Mouse (Mus musculus) thymus, adult 2 months (tissue): Measurements from ENCODE around the gene Rap1gap. TPM values are rescaled to one million over a fixed set of nuclear protein-coding genes. Genes with fewer than 3 reads are reported as not detected.

Experiments
- DNase-seq: peaks from one replicate; pipeline ENCODE4 v3.0.0; 2021
- H3K27ac ChIP-seq: fragments of 200-500 bp; 2 replicates; pipeline ENCODE4 v1.5.1; 2012; ENCODE audit warnings: low read length, control low read depth; ENCODE audit not compliant: control insufficient read depth, insufficient read depth
- H3K27me3 ChIP-seq: fragments of 200-500 bp; 2 replicates; pipeline ENCODE4 v1.6.1; 2012; ENCODE audit warnings: mild to moderate bottlenecking, low read length, moderate library complexity, mixed read lengths; ENCODE audit not compliant: control insufficient read depth, insufficient read depth
- H3K36me3 ChIP-seq: fragments of 200-500 bp; 2 replicates; pipeline ENCODE4 v1.6.1; 2012; ENCODE audit warnings: mild to moderate bottlenecking, low read length, moderate library complexity; ENCODE audit not compliant: control insufficient read depth, insufficient read depth
- H3K4me1 ChIP-seq: fragments of 200-500 bp; replicated peaks from 2 replicates; pipeline ENCODE4 v1.6.1; 2012; ENCODE audit warnings: low read length; ENCODE audit not compliant: control insufficient read depth, insufficient read depth
- H3K4me3 ChIP-seq: fragments of 200-500 bp; 2 replicates; pipeline ENCODE4 v1.5.1; 2012; ENCODE audit warnings: mild to moderate bottlenecking, low read length, control low read depth, moderate library complexity; ENCODE audit not compliant: control insufficient read depth, insufficient read depth
- CTCF ChIP-seq: fragments of 200-500 bp; IDR thresholded peaks from 2 replicates; pipeline ENCODE4 v1.5.1; 2012; ENCODE audit warnings: mild to moderate bottlenecking, control low read depth, low read length, moderate library complexity, borderline replicate concordance; ENCODE audit not compliant: control insufficient read depth, poor library complexity, insufficient read depth; ENCODE audit errors: extremely low read depth
- POLR2A ChIP-seq: fragments of 200-500 bp; IDR thresholded peaks from 2 replicates; pipeline ENCODE4 v1.6.1; 2012; ENCODE audit warnings: mild to moderate bottlenecking, low read length, control low read depth, moderate library complexity; ENCODE audit not compliant: control insufficient read depth, poor library complexity, insufficient read depth; ENCODE audit errors: extremely low read depth
- WGBS: fragments of 180-500 bp; shearing (Covaris S2); methylation state at CpG from one replicate; pipeline ENCODE4 v1.1.7; 2018; 5-methylcytosine and 5-hydroxymethylcytosine counted together
- polyA plus RNA-seq: library from polyadenylated mRNA; depleted of rRNA; stranded (reverse); fragments of >200 nt; gene quantifications from 2 replicates; pipeline ENCODE4 v1.2.3, GENCODE M21; 2012

Gene Rap1gap
- polyA plus RNA-seq, 1 experiment = 26.1 TPM

- Histone ChIP-seq H3K4me3 (no peak overlapping the region), H3K4me1 (no peaks in the 10 kb centered on the region), H3K36me3 (no peaks in the 10 kb centered on the region), H3K27ac (no peak overlapping the region), H3K27me3 (no peaks in the 10 kb centered on the region)
- WGBS = 76% methylated on average over 7 of the region's 7 CpGs
- TF ChIP-seq CTCF (no peak), POLR2A (no peak)
- no peak for DNase-seq
Observed at GRCm38 (mm10) chr4:137743791-137744190, 79.3 kb downstream of the Rap1gap start.

GRCm38 (mm10) chr4:137744433-137744918 lies 80.0 kb downstream of the Rap1gap start:
- TF ChIP-seq POLR2A (no peak), CTCF (peak; percentile 55; the same call in 1 of the 2 replicates)
- peak; percentile 25 for DNase-seq
- 67% methylated on average over 13 of the region's 13 CpGs for WGBS

GRCm38 (mm10) chr4:137747091-137747490 lies 82.6 kb downstream of the Rap1gap start:
- no peak for TF ChIP-seq POLR2A
- no peak for TF ChIP-seq CTCF
- 97% methylated on average over 9 of the region's 9 CpGs for WGBS
- Histone ChIP-seq H3K27ac (no peak overlapping the region), H3K4me3 (no peak overlapping the region), H3K4me1 (no peaks in the 10 kb centered on the region), H3K36me3 (no peaks in the 10 kb centered on the region), H3K27me3 (no peaks in the 10 kb centered on the region)
- no peak for DNase-seq

More at GRCm38 (mm10) chr4:137744433-137744918, 80.0 kb downstream of the Rap1gap start:
- H3K36me3 ChIP-seq = no peaks in the 10 kb centered on the region
- H3K27me3 ChIP-seq = no peaks in the 10 kb centered on the region
- H3K4me1 ChIP-seq = no peaks in the 10 kb centered on the region
- H3K27ac ChIP-seq = no peak overlapping the region
- no peak overlapping the region for H3K4me3 ChIP-seq

GRCm38 (mm10) chr4:137747590-137747989 lies 83.1 kb downstream of the Rap1gap start:
- WGBS = 91% methylated on average over 5 of the region's 5 CpGs
- Histone ChIP-seq H3K27me3 (no peaks in the 10 kb centered on the region), H3K27ac (no peak overlapping the region), H3K4me1 (no peaks in the 10 kb centered on the region), H3K4me3 (no peak overlapping the region), H3K36me3 (no peaks in the 10 kb centered on the region)
- TF ChIP-seq CTCF (no peak), POLR2A (no peak)
- DNase-seq = no peak

- H3K4me3 ChIP-seq = no peak overlapping the region
- H3K36me3 ChIP-seq = no peaks in the 10 kb centered on the region
- no peaks in the 10 kb centered on the region for H3K27me3 ChIP-seq
- TF ChIP-seq CTCF (no peak), POLR2A (no peak)
- no peaks in the 10 kb centered on the region for H3K4me1 ChIP-seq
- WGBS = 8% methylated on average over 4 of the region's 4 CpGs
- no peak for DNase-seq
- H3K27ac ChIP-seq = no peak overlapping the region
Observed at GRCm38 (mm10) chr4:137748726-137749125, 84.2 kb downstream of the Rap1gap start.

GRCm38 (mm10) chr4:137749680-137750079 lies 85.2 kb downstream of the Rap1gap start:
- Histone ChIP-seq H3K27ac (no peak overlapping the region), H3K27me3 (no peaks in the 10 kb centered on the region)
- 48% methylated on average over 9 of the region's 9 CpGs for WGBS

GRCm38 (mm10) chr4:137750121-137750520 lies 85.6 kb downstream of the Rap1gap start:
- H3K27ac ChIP-seq = no peak overlapping the region
- H3K4me3 ChIP-seq = no peak overlapping the region
- 61% methylated on average over 9 of the region's 9 CpGs for WGBS
- H3K36me3 ChIP-seq = no peaks in the 10 kb centered on the region
- H3K27me3 ChIP-seq = no peaks in the 10 kb centered on the region
- no peaks in the 10 kb centered on the region for H3K4me1 ChIP-seq
- DNase-seq = no peak
- TF ChIP-seq CTCF = no peak
- TF ChIP-seq POLR2A = no peak

More at GRCm38 (mm10) chr4:137749680-137750079, 85.2 kb downstream of the Rap1gap start:
- Histone ChIP-seq H3K4me3 (no peak overlapping the region), H3K4me1 (no peaks in the 10 kb centered on the region), H3K36me3 (no peaks in the 10 kb centered on the region)
- TF ChIP-seq POLR2A (no peak), CTCF (no peak)
- DNase-seq = no peak
